Mouse (Mus musculus) ES-Bruce4 (cell line): ENCODE data around the gene Fam117a.

Experiments
- CTCF ChIP-seq: IDR thresholded peaks from one replicate; pipeline ENCODE4 v1.8.1; 2011; ENCODE audit warnings: low read depth, low read length
- POLR2A ChIP-seq: IDR thresholded peaks from one replicate; pipeline ENCODE4 v1.8.1; 2011; ENCODE audit warnings: low read length; ENCODE audit not compliant: insufficient read depth

DNA sequence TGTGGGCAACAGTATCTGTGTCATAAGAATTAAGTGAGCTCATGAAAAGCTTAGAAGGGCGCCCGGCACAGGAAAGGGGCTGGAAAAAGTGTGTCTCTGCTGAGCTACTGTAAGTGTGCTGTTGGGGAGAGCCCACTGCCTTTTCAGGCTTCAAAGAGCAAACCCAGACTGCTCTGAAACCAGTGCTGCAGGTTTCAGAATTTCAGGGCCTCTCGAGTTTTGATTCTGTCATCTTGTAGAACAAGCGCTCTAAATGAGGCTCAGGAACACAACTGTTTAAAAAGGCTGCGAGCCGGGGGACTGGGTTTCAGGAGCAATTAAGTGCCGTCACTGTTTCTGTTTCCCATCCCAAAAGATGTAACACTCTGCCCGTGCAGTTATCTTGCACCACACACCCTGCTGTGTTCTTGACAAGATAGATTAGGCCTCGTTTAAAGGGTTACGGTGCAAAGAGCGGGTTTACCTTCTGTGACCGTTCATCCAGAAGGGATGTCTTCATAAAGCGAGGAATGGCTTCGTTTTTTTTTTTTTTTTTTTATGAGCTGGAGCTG is 2.7 kb downstream of the Fam117a start:
- TF ChIP-seq POLR2A (no peak), CTCF (no peak)
